Mouse (Mus musculus): ENCODE results near the gene Sh3tc1.

DNA sequence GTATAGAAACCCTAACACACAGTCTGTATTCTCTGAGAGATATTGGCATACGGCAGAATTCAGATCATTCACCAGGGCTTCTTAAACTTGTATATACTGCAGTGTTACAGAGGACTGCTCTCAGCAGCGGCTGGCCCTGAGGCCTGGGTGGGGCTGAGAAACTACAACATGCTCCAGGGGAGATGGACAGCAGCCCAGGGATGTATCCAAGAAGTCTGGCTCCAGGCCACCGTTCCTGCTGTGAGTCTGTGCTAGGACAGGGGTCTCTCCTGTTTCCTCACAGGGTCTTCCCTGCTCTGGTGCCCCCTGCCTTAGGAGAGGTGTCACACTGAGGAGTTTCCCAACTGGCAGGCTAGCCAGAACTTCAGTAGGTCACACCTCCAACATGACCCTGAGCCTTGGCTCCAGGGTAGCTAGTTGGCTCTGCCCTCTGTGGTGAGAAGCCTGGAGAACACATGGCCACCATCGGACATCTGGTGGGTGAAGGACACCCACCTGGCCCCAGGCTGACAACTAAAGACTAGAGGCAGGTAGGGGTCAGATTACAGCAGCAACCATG is 37.1 kb downstream of the Sh3tc1 start:
- TF ChIP-seq CTCF (conservative IDR thresholded peaks at IDR 0.05; ENCODE audit: low read length), result no peak
- TF ChIP-seq POU5F1 (IDR thresholded peaks at IDR 0.05; ENCODE audit: borderline replicate concordance, low read length), result no peak

All from E14TG2a.4 (cell line).